Mouse (Mus musculus) brown adipose tissue, adult 24 weeks (tissue): ENCODE data around the gene Apoc4. TPM values are rescaled to one million over a fixed set of nuclear protein-coding genes. Genes with fewer than 3 reads are reported as not detected.

ENCODE experiments used
- H3K27ac ChIP-seq: fragments of 200-500 bp; replicated peaks from 2 replicates; pipeline ENCODE4 v1.5.1; 2012; ENCODE audit warnings: low read depth, mild to moderate bottlenecking, low read length
- H3K4me1 ChIP-seq: fragments of 200-500 bp; 2 replicates; pipeline ENCODE4 v1.6.1; 2012; ENCODE audit warnings: low read length, mixed read lengths; ENCODE audit not compliant: control insufficient read depth, insufficient read depth, insufficient read length
- H3K4me3 ChIP-seq: fragments of 200-500 bp; 2 replicates; pipeline ENCODE4 v1.5.1; 2012; ENCODE audit warnings: low read depth, mild to moderate bottlenecking, low read length, moderate library complexity; ENCODE audit not compliant: insufficient read depth
- polyA plus RNA-seq: library from polyadenylated mRNA; stranded (reverse); fragments of >200 nt; gene quantifications from 2 replicates; pipeline ENCODE4 v1.2.4, GENCODE M21; 2012; ENCODE audit not compliant: missing spikeins, insufficient read depth, insufficient read length

Gene Apoc4
- polyA plus RNA-seq, 1 experiment: not detected

DNA sequence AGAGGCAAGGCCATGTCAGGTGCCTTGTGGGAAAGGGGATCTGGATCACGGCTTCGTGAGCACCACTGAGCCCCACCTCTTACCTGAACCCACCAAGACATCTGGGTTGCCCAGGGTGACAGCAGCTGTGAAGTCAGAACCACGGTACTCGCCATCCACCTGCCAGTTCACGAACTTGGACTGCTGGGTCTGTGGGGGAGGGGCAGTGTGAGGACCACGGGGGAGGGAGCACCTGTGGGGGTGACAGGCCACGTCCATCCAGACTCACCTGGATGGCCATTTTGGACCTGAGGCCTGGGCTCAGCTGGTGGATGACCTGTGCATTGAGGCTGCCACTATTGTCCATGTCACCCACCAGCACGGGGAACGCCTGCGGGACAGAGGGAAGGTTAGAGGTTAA is 29.4 kb upstream of the Apoc4 start:
- H3K4me1 ChIP-seq: no peaks in the 10 kb centered on the region
- no peak overlapping the region for H3K27ac ChIP-seq
- no peak overlapping the region for H3K4me3 ChIP-seq

DNA sequence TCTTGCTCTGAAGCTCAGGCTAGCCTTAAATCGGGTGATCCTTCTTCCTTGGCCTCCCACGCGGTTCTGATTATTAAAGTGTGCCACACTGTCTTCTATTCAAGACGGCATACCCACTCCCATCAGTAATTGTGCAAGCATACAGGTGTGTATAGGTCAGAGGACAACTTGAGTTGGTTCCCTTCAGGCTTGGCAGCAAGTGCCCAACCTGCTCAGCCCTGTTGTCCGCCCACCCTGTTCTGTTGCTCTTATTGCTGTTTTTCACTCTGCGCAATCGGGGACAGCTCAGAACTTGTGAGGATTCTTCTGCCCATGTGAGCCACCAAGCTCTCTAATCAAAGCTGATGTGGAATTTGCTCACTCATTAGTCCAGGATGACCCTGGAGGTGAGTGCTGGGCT is 24.0 kb upstream of the Apoc4 start:
- H3K27ac ChIP-seq: no peak overlapping the region
- no peak overlapping the region for H3K4me3 ChIP-seq
- H3K4me1 ChIP-seq: peaks cover 14% of the 10 kb centered on the region

DNA sequence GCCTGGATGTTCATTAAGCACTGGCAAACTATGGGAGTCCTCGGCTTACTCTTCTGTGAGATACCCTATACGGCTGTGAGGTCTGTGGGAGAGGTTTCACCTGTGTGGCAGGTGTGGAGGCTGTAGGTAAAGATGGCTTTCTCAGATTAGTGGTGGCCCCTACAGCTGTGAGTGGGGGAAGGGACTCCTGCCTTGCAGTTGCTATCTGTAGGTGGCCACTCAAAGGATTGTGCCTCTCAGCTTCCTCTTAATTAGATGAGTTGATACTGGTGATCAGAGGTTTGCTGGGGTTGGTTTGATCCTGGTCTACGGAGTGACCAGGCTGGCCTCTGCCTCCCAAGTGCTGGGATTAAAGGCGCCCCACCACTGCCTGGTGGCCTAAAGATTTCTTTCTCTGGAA is 23.2 kb upstream of the Apoc4 start:
- H3K4me3 ChIP-seq: no peak overlapping the region
- H3K4me1 ChIP-seq: peaks cover 22% of the 10 kb centered on the region
- H3K27ac ChIP-seq: no peak overlapping the region

DNA sequence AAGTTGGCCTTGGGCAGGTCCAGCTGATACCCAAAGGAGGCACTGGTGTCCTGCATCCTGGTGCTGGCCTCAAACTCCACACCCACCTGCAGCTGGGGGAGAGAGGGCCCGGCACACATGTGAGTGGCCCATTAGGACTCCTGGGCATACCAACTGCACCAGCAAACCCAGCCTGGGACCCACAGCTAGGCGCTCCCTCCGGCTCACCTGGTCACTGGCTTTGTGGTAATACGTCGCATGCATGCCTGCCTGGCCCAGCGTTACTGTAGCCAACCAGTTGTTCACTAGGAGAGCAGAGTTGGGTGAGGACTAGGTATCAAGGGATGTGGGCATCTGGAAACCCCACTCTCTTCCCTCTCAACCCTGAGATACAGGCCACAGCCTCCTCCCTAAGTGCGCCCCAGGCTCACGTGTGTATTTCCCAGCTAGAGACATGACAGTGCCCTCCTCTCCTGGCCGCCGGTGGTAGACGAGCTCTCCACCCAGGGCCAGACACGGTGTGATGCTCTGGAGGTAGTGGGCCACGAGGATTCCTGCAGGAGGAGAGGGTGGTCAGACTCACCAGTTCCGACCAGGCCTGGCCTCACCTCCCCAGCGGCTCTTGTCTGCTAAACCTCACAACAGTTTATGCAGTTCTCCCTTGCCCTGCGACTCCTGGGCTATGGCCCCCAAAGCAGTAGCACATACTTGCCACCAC is 21.7 kb upstream of the Apoc4 start:
- Histone ChIP-seq H3K4me3 (no peak overlapping the region), H3K27ac (peak overlapping the region; percentile 77), H3K4me1 (peaks cover 25% of the 10 kb centered on the region)

DNA sequence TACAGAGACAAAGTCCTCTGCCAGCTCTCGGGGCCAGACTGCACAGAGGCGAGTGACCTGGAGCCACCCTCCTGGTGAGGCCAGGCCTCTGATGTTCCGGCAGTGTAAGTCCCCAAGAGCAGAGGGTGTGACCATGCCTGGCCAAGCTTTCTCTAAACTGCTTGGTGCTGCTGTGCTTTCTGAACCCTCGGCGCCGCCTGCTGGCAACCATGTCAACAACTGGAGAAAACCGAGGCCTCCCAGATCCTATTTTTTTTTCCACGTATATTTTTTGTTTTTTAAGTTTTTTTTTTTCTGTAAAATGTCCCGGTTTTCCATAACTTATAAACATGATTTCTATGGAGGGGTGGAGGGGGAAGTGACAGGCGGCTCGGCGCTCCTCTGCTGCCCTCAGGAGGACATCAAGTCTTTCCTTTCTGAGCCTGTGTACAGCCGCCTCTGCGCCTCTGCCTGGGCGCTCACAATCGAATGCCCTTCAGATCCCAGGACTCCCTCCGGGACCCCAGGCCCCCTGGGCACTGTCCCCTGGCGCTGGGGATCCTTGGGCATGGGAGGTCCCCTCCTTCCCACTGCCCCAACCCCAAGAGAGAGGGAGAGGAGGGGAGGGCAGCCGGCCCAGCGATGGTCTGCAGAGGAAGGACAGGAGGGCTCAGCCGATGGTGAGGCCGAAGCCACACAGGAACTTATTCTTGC is 19.9 kb upstream of the Apoc4 start:
- Histone ChIP-seq H3K4me1 (peaks cover 25% of the 10 kb centered on the region), H3K4me3 (peak overlapping the region; percentile 6; the same call in 1 of the 2 replicates), H3K27ac (peak overlapping the region; percentile 77)

DNA sequence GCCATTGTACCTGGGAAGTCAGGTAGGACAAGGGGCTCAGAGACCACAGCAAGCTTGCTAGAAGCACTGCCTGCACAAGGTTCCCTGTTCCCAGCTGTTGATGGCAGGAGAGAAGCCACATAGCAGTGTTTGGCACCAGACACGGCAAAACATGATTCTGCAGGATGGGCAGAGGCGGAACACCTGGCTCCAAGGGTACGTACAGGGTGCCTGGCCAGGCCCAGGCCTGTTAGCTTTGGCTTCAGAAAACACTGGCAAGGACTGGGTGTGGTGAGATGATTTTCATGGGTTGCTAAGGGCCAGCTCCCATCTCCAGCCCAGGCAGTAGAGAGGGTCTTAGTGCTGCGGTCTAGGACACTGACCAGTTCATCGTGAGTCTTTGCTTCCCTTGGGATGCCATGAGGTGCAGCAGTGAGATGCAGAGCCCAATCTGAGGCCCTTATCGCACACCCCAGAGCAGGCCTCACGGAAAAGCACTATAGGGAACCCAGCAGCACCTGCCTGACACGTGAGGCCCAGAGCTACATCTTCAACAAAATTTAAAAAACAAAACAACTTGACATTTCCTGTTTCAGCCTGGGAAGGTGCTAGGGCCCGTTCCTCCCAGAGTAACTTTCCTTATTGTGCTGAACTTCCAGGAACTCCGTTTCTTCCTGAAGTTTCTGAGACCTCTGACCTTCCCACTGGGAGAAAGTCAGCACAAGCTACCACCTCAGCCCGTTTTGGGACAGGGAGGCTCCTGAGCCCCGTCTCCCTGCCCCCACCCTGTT is 19.2 kb upstream of the Apoc4 start:
- peak overlapping the region; percentile 77 for H3K27ac ChIP-seq
- peaks cover 25% of the 10 kb centered on the region for H3K4me1 ChIP-seq
- H3K4me3 ChIP-seq: no peak overlapping the region

DNA sequence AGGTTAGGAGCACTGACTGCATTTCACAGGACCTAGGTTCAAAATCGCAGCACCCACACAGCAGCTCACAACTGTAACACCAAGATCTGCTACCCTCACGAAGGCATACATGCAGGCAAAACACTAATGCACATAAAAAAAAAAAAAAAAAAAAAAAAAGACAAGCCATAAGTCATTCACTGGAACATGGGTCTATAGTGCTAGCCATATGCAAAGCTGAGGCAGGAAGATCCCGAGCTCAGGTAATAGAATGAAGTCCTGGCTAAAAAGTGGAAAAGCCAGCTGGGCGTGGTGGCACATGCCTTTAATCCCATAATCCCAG is 18.5 kb upstream of the Apoc4 start:
- Histone ChIP-seq H3K27ac (peak overlapping the region; percentile 90), H3K4me1 (peaks cover 31% of the 10 kb centered on the region), H3K4me3 (no peak overlapping the region)

DNA sequence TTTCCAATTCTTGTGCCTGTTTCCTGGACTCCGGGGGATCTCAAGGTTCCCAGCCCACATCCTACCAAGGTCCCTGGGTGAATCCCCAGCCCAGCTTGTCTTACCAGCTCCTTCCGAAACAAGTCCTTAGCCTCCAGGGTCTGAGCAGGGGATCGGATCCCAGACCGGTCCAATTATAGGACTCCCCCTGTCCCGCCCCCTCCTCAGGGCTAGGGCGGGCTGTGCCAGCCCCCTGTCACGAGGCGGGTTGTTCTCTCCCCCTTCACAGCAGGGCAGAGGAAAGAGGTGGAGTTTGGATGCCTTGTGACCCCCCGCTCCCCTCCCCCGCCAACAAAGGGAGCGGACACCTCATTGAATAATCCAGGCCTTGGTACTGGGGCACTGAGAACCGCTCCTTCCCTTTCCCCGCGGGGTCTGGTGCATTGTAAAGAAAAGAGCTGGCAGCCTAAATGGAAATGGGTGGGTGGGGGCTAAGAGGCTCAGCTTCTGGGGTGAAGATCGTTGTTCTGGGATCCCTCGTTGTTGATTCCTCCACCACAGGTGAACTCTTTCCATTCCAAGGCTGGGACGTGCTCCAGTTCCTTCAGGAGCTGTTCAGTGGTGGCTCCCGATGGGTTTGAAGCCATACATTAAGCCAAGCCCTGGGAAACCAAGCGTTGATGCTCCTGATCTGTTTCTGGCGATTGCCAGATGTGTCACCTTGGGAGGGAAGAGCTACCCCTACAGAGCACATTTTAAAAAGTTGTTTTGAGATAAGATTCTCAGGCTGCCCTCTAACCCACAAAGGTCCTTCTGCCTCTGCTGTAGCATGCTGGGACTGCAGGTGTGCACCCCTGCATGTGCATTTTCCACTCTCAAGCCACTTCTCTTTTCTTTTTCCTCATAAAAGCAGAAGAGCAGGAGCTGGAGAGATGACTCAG is 17.9 kb upstream of the Apoc4 start, which contains the start of gene Apoe:
Gene Apoe (minus strand): TSS at position 282 of the 920 bp plus-strand sequence.
- Histone ChIP-seq H3K4me1 (peaks cover 33% of the 10 kb centered on the region), H3K4me3 (peak within 1 kb of the TSS; percentile 64), H3K27ac (peak within 1 kb of the TSS; percentile 90)

DNA sequence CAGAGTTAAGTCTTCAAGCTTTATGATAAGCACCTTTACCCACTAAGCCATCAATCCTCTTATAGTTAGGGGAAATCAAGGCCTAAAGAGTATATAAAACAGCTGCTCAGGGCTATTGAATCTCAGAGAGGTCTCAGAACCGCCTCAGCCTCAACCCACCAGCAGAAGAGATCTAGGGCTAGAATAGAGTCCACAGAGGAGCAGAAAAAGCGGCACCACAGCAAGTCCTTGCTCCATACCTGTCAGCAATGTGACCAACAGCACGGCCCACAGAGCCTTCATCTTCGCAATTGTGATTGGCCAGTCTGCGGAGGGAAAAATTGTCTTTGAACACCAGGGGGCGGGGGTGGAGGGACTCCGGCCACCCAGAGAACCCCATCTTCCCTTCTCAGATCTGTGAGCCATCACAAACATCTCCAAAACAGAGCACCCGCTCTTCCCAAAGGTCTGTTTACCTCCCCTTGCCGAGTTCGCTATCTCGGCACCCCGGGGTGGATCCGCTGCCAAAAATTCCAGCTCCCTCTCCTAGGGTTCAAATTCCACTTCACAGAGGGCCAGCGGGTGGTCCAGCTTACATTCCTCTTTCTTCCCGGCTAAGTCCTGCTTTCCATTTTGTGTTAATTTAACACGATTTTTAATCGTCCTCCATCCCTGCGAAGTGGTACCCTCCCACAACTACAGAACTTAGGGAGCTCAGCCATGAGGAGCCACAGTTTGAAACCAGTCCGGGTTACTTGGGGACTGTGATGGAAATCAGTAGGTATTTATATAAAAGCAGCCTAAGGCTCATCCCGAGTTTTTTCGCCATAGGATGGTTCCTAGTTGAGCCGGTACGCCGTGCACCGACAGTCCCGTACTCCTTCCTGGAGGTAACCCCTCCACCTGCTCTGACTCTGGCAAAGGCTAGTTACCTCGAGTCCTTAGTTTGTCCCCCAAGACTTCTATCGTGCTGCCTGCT is 16.9 kb upstream of the Apoc4 start:
- peaks cover 37% of the 10 kb centered on the region for H3K4me1 ChIP-seq
- H3K4me3 ChIP-seq: peak overlapping the region; percentile 64
- H3K27ac ChIP-seq: peak overlapping the region; percentile 90

DNA sequence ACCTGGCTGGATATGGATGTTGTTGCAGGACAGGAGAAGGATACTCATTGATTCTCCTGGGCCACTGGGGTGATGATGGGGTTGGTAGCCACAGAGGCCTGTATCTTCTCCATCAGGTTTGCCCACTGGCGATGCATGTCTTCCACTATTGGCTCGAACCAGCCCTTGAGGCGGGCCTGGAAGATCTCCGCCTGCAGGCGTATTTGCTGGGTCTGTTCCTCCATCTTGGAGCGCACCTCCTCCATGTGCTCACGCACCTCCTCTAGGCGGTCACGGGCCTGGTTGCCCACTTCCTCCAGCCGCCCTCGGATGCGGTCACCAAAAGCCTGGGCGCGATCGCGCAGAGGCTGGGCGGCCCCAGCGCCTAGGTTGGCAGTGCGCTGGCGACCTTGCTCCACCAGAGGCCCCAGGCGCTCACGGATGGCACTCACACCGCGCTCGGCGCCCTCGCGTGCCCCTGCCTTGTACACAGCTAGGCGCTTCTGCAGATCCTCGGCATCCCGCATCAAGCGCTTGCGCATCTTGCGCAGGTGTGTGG is 15.1 kb upstream of the Apoc4 start:
- Histone ChIP-seq H3K4me3 (no peak overlapping the region), H3K27ac (no peak overlapping the region), H3K4me1 (peaks cover 30% of the 10 kb centered on the region)

DNA sequence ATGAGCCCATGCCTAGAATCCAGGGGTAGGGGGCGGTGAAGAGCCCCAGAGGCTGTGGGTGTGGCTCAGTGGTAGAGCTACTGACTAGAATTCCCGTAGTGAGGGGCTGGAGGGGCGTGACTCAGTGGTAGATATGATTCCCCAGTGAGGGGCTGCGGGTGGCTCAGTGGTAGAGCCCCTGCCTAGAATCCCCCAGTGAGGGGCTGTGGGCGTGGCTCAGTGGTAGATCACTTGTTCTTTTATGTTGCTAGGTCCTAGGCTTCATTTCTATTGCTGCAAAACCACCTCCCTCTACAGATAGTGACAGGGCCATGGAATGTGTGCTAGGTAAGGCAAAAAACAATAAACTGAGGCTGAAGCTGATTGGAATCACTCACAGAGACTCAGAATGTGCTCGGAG is 14.6 kb upstream of the Apoc4 start:
- H3K27ac ChIP-seq: 0 out of 2 replicates have a peak overlapping the region, but pooled peaks have one; percentile 1

DNA sequence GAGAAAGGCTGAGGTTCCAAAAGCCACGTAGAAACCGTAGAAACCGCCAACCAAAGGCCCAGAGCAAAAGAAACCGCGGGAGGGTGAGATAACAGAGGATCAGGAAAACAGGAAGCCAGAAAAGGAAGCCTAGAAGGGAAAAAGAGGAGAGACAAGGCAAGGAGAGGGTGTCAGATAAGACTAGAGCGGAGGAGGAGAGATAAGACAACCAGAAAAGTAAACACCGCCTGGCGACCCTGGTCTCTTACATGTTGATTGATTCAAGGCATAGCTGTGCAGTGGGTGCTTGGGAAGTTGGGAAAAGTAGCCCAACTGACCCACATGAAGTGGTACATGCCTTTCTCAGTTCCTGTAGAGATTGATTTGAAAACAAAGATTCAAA is 13.9 kb upstream of the Apoc4 start:
- Histone ChIP-seq H3K4me1 (peaks cover 25% of the 10 kb centered on the region), H3K27ac (peak overlapping the region; percentile 87), H3K4me3 (no peak overlapping the region)

More for the DNA sequence above, 14.6 kb upstream of the Apoc4 start:
- Histone ChIP-seq H3K4me3 (no peak overlapping the region), H3K4me1 (peaks cover 29% of the 10 kb centered on the region)

DNA sequence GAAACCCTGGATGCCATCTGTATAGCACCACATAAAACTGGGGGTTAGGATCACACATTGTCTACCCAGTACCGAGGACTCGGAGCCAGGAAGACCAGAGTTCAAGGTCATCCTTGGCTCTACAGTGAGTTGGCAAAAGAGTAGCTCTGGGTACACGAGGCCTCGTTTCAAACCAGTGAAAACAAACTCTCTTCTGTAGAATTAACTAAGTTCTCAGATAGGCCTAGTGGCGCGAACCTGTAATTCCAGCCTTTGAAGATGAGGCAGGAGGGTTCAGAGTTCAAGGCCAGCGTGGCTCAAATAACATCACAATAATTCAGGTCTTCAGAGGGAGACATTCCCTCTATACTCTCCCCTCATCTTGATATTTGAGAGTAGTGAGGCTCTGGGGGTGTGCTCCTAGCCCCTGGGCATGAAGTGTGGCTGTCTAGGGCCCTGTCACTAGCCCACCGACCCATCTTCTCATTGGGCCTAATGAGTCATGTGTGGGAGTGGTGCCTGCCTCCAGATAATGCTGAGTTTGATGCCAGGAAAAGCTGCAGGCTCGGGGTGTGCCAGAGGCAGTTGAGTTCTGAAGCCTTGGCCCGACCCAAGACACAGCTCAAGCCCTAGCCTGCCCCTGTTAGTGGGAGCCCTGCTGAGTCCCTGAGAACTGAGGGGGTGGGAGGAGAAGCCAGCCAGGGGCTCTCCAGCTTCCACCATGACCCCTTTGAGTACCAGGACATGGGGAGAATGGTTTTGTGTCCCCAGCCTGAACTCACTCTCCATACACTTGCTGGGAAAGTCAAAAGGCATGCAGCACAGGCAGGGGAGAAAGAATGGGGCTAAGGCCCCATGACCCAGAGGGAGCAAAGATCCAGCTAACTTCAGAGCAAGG is 13.3 kb upstream of the Apoc4 start:
- Histone ChIP-seq H3K27ac (peak overlapping the region; percentile 87), H3K4me3 (no peak overlapping the region), H3K4me1 (peaks cover 19% of the 10 kb centered on the region)
